ENCODE assay signal across 9 mouse cellular contexts in the genomic region with DNA sequence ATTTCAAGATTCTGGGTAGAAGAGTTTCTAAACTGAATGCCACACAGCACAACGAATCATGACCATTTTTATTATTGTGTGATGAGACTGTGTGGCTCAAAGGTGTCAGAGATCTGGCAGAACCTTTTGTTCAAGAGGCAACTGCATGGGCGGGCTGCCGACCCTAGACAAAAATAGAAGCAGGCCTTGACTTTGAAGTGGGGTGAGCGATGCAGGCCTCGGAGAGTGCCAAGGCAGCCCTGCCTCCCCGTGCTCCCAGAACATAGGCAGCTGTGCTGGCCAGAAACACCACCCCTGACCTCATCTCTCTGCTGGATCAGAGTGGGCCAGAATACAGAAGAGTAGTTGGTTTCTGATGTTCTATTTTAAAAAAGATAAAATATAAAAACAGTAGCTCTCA. TPM values are rescaled to one million over a fixed set of nuclear protein-coding genes. Genes with fewer than 3 reads are reported as not detected.
DNase-seq lines count a peak whose midpoint lies in the region; ATAC-seq lines count a peak whose summit lies in the region.
"Had no signal": no experiment of that assay in that cellular context is flagged by ENCODE, and none has a peak within 500 bp of the region (broad histone marks: within the 10 kb centered on the region; RNA-seq: fewer than 3 reads in every experiment).

No protein-coding gene starts in this region.

- DNase-seq in left cerebral cortex, postnatal 14 days (ENCODE audit: low spot score in 2 of 2) = peak; percentile 23 to 33
- no peak for DNase-seq in left cerebral cortex, postnatal 25 days (ENCODE audit: low spot score in 2 of 2)
- DNase-seq in brain, adult 2 months (ENCODE audit: low read depth, low spot score) = peak; percentile 41
- peak; percentile 86 for DNase-seq in lung, postnatal 36 days
- no peak for DNase-seq in embryo, embryonic 9.5 days (ENCODE audit: extremely low spot score)
- DNase-seq in natural killer cell, adult 2 months (ENCODE audit: low spot score in 2 of 2) = no peak

- H3K36me3 ChIP-seq in heart, embryonic 14.5 days (ENCODE audit: control insufficient read depth, insufficient read depth, low read length) = no peaks in the 10 kb centered on the region

- ATAC-seq in heart, embryonic 14.5 days (ENCODE audit: insufficient number of reproducible peaks, insufficient read depth, low FRiP score, low read depth) = peak; percentile 84
- no peak for ATAC-seq in CD4-positive, CD25-positive, alpha-beta regulatory T cell, adult 4 months

- H3K9ac ChIP-seq in heart, embryonic 14.5 days (ENCODE audit: low read length) = 0 out of 2 replicates have a peak overlapping the region, but pooled peaks have one; percentile 34

- H3K4me2 ChIP-seq in heart, embryonic 14.5 days (ENCODE audit: low read length) = peak overlapping the region; percentile 44

- H3K4me3 ChIP-seq in heart, embryonic 14.5 days (ENCODE audit: control insufficient read depth in 1 of 2, insufficient read depth in 1 of 2, low read depth in 1 of 2, low read length in 2 of 2) = no peak overlapping the region
- H3K4me3 ChIP-seq: megakaryocyte, embryonic 14.5 days had no signal

- intact Hi-C loops in left cerebral cortex, postnatal 14 days (cut with DNase I) = no loop called here
- intact Hi-C loops in left cerebral cortex, postnatal 25 days (cut with DNase I) = no loop called here

- peak overlapping the region; percentile 96 for H3K27ac ChIP-seq in heart, embryonic 14.5 days (replicated peaks in 1 of 2; ENCODE audit: control insufficient read depth in 1 of 2, insufficient read depth in 1 of 2, low read depth in 2 of 2, low read length in 2 of 2)

- peaks cover 14 to 22% of the 10 kb centered on the region in 2 experiments for H3K4me1 ChIP-seq in heart, embryonic 14.5 days (ENCODE audit: control insufficient read depth in 2 of 2, insufficient read depth in 2 of 2, low read length in 2 of 2)
- H3K4me1 ChIP-seq: megakaryocyte, embryonic 14.5 days had no signal

- 10% methylated on average over 6 of the region's 6 CpGs for WGBS in heart, embryonic 14.5 days

- H3K27me3 ChIP-seq in heart, embryonic 14.5 days (ENCODE audit: control insufficient read depth, insufficient read depth, low read length) = no peaks in the 10 kb centered on the region
- H3K27me3 ChIP-seq: megakaryocyte, embryonic 14.5 days had no signal

- no peaks in the 10 kb centered on the region for H3K9me3 ChIP-seq in heart, embryonic 14.5 days (ENCODE audit: control insufficient read depth, low read length)
- H3K9me3 ChIP-seq: megakaryocyte, embryonic 14.5 days had no signal

RNA-seq across cellular contexts. Expression of a gene that starts 57.6 kb away (rescaled TPM):
- not detected for total RNA-seq in left cerebral cortex, postnatal 14 days (2021)
- total RNA-seq in left cerebral cortex, postnatal 25 days (2021) = under 1 TPM in 1 of 2 experiments, not detected in 1; 0.27 TPM
- 230 and 232 TPM in 2 replicates for polyA plus RNA-seq in heart, embryonic 14.5 days (2014; fragmentation: Nextera tagmentation; extraction: Ambion mirVana)
- polyA plus RNA-seq in CD4-positive, CD25-positive, alpha-beta regulatory T cell, adult 4 months (2017; shearing (Covaris generic)) = under 1 TPM in 1 of 2 experiments, not detected in 1; 0.13 TPM

Comparison
In these comparisons a context has a peak if more than half of its experiments do, and no peak if none do; other contexts are left out.
1. DNase-seq: peak in left cerebral cortex, postnatal 14 days (2 of 2), brain, adult 2 months (single experiment) and lung, postnatal 36 days (single experiment); none in left cerebral cortex, postnatal 25 days (0 of 2), embryo, embryonic 9.5 days (single experiment) and natural killer cell, adult 2 months (0 of 2).